Mouse (Mus musculus): ENCODE measurements around the gene Sprr2f. TPM values are rescaled to one million over a fixed set of nuclear protein-coding genes. Genes with fewer than 3 reads are reported as not detected.
A peak's percentile ranks its signal among the peaks of the same experiment; 100 is the strongest.

Gene Sprr2f
- not detected for polyA plus RNA-seq (2021)

DNA sequence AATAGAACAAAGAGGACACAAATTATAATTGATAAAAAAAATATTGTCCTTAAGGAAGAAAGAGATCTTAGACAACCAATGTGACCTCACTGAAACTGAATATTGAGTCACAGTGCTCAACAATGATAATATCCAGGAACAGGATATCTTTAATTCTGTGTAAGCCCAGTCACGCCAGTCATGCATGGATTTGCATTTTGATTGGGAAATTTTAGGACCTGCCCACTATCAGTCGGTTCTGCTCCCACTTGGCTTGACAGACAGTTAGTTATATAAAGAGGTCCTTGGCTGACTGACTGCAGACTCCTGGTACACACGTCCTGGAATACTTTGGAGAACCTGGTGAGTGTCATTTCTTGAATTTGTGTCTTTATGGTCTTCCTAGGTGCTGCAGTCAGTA lies at the start of gene Sprr2f:
TSS of gene Sprr2f (plus strand) at position 301 of the 400 bp plus-strand sequence.
- no peak for DNase-seq (ENCODE audit: low read depth, low spot score)
- TF ChIP-seq CTCF (IDR thresholded peaks at IDR 0.05): no peak
- ChIA-PET POLR2A (no interaction called here), CTCF (no interaction called here)
- no peak for ATAC-seq
- in situ Hi-C loops (cut with MboI; ENCODE audit: low pct_unique_long_range_greater_than_20kb): no loop called here
- no peaks in the 10 kb centered on the region for H3K27me3 ChIP-seq

DNA sequence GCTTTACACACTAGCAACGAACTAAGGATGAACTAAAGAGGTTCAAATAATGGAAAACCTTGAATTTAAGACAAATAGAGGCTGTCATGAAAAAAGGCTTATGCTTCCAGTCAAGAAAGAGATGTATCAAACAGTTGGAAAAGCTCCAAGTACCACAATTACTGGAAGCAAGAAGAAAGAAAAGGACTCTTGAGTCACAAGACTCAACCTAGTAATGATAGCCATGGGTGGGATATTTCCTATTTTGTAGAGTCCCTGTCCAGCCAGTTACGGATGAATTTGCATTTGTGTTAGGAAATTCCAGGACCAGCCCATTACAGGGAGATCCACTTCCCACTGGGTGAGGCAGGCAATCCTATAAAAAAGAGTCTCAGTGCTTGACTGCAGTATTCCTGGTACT lies 48.7 kb upstream of the Sprr2f start, which contains the start of gene Sprr2b:
TSS of gene Sprr2b (plus strand) at position 301 of the 400 bp plus-strand sequence.
- ChIA-PET POLR2A (no interaction called here), CTCF (no interaction called here)
- TF ChIP-seq CTCF (IDR thresholded peaks at IDR 0.05): no peak
- in situ Hi-C loops (cut with MboI; ENCODE audit: low pct_unique_long_range_greater_than_20kb): no loop called here
- DNase-seq (ENCODE audit: low read depth, low spot score) (no peak), ATAC-seq (no peak)
- no peaks in the 10 kb centered on the region for H3K27me3 ChIP-seq

- TF ChIP-seq CTCF (IDR thresholded peaks at IDR 0.05): no peak
- ChIA-PET POLR2A (no interaction called here), CTCF (no interaction called here)
- no peak for ATAC-seq
- no peak for DNase-seq (ENCODE audit: low read depth, low spot score)
- in situ Hi-C loops (cut with MboI; ENCODE audit: low pct_unique_long_range_greater_than_20kb): no loop called here
- H3K27me3 ChIP-seq: no peaks in the 10 kb centered on the region
Observed at GRCm38 (mm10) chr3:92317384-92317783, 47.6 kb upstream of the Sprr2f start.

DNA sequence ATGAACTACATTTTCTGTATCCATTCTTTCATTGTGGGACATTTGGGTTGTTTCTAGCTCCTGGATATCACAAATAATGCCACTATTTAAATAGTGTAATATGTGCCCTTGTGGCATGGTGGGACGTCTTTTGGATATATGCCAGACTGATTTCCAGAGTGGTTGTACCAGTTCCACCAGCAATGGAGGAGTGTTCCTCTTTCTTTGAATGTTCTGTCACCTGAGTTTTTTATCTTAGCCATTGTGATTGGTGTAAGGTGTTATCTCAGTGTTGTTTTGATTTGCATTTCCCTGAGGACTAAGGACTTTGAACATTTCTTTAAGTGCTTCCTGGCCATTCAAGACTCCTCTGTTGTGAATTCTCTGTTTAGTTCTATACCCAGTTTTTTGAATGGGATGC lies 28.7 kb upstream of the Sprr2f start:
- ChIA-PET CTCF (no interaction called here), POLR2A (no interaction called here)
- in situ Hi-C loops (cut with MboI; ENCODE audit: low pct_unique_long_range_greater_than_20kb): no loop called here
- no peak for TF ChIP-seq CTCF (IDR thresholded peaks at IDR 0.05)
- no peak for ATAC-seq
- no peak for DNase-seq (ENCODE audit: low read depth, low spot score)
- H3K27me3 ChIP-seq: no peaks in the 10 kb centered on the region

GRCm38 (mm10) chr3:92338840-92339239 lies 26.1 kb upstream of the Sprr2f start, which contains the start of gene Sprr2d:
TSS of gene Sprr2d (plus strand) at chr3:92339140.
- ATAC-seq (no peak), DNase-seq (ENCODE audit: low read depth, low spot score) (no peak)
- ChIA-PET CTCF (interaction anchor here (1.6 kb wide), 1 partner anchor 22 kb away, joined by 3 read pairs; no protein-coding TSS in a partner anchor), POLR2A (no interaction called here)
- no peak for TF ChIP-seq CTCF (IDR thresholded peaks at IDR 0.05)
- in situ Hi-C loops (cut with MboI; ENCODE audit: low pct_unique_long_range_greater_than_20kb): no loop called here
- H3K27me3 ChIP-seq: no peaks in the 10 kb centered on the region

GRCm38 (mm10) chr3:92351843-92352242 lies 13.1 kb upstream of the Sprr2f start, which contains the start of gene Sprr2e:
TSS of gene Sprr2e (plus strand) at chr3:92352143.
- DNase-seq (ENCODE audit: low read depth, low spot score) (no peak), ATAC-seq (no peak)
- TF ChIP-seq CTCF (IDR thresholded peaks at IDR 0.05): no peak
- H3K27me3 ChIP-seq: no peaks in the 10 kb centered on the region
- CTCF ChIA-PET: interaction anchor here (0.8 kb wide), 1 partner anchor 9 kb away, joined by 3 read pairs; no protein-coding TSS in a partner anchor
- in situ Hi-C loops (cut with MboI; ENCODE audit: low pct_unique_long_range_greater_than_20kb): no loop called here
- POLR2A ChIA-PET: interaction anchor here (0.5 kb wide), 1 partner anchor 11 kb away, joined by 3 read pairs; no protein-coding TSS in a partner anchor

DNA sequence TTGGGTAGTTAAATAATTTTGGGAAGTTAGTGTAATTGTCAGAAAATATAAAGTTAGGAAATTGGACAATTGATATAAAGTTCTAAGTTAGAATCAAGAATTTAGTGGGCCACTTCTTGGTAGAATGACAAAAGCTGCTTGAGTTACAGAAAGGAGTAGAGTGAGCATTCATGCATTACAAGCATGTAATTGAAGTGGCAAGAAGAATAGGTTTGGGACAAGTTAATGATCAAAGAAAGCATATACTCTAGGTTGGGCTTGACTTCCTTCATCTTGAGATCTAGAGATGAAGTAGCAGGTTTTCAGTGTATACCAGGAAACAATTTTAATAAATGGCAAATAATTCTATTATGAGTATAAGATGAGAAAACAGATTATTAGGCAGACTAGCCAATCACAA lies 3.4 kb upstream of the Sprr2f start:
- DNase-seq (ENCODE audit: low read depth, low spot score) (no peak), ATAC-seq (no peak)
- CTCF ChIA-PET: interaction anchor here (1.1 to 1.4 kb wide), 2 partner anchors 23 to 27 kb away, joined by 3 read pairs; partner anchors contain the start of gene Sprr2d
- in situ Hi-C loops (cut with MboI; ENCODE audit: low pct_unique_long_range_greater_than_20kb): no loop called here
- TF ChIP-seq CTCF (IDR thresholded peaks at IDR 0.05): no peak
- POLR2A ChIA-PET: no interaction called here
- H3K27me3 ChIP-seq: no peaks in the 10 kb centered on the region

GRCm38 (mm10) chr3:92373613-92374012 lies 8.6 kb downstream of the Sprr2f start:
- in situ Hi-C loops (cut with MboI; ENCODE audit: low pct_unique_long_range_greater_than_20kb): no loop called here
- peak; percentile 20 for DNase-seq (ENCODE audit: low read depth, low spot score)
- ChIA-PET CTCF (no interaction called here), POLR2A (no interaction called here)
- ATAC-seq: peak; percentile 73
- TF ChIP-seq CTCF (IDR thresholded peaks at IDR 0.05): no peak
- H3K27me3 ChIP-seq: no peaks in the 10 kb centered on the region

DNA sequence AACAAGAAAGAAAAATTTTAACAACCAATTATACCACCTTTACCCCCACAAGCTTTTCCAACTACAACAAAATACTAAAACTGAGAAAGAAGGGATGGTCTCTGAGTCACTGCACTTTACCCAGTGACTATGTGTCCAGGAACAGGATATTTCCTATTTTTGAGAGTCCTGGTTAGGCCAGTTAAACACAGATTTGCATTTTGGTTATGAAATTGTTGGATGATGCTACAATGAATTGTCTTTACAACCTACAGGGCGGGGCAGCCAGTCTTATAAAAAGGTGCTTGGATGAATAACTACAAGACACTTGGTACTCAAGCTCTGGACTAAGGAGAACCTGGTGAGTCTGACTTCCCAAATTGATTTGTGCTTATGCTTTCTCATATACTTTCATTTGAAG lies 20.4 kb downstream of the Sprr2f start, which contains the start of gene Sprr2h:
TSS of gene Sprr2h (plus strand) at position 301 of the 400 bp plus-strand sequence.
- in situ Hi-C loops (cut with MboI; ENCODE audit: low pct_unique_long_range_greater_than_20kb): no loop called here
- CTCF ChIA-PET: no interaction called here
- no peak for DNase-seq (ENCODE audit: low read depth, low spot score)
- POLR2A ChIA-PET: no interaction called here
- no peak for TF ChIP-seq CTCF (IDR thresholded peaks at IDR 0.05)
- H3K27me3 ChIP-seq: no peaks in the 10 kb centered on the region
- ATAC-seq: no peak

DNA sequence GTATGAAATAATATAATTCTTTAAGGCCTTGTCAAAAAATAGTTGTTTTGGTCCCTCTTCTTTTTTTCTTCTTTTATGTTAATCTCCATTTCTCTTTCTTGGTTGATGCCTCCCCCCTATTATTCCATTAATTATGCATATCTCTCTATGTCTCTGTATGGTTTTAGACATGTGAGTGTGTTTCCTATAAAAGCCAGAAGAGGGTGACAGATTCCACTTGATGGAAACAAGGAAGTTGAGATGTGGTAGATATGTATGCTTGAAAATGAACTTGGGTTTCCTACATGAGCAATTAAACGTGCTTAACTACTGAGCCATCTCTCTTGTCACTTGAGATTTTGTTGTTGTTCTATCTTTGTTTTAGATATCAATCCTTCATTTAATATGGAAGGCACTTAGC lies 29.3 kb downstream of the Sprr2f start:
- POLR2A ChIA-PET: no interaction called here
- DNase-seq (ENCODE audit: low read depth, low spot score) (peak; percentile 7), ATAC-seq (peak; percentile 54)
- peak; percentile 61 for TF ChIP-seq CTCF (IDR thresholded peaks at IDR 0.05)
- CTCF ChIA-PET: interaction anchor here (0.9 to 5.4 kb wide), 6 partner anchors 109 to 245 kb away, joined by 3 to 25 read pairs (median 4); no protein-coding TSS in a partner anchor
- peaks cover 5% of the 10 kb centered on the region for H3K27me3 ChIP-seq
- in situ Hi-C loops (cut with MboI; ENCODE audit: low pct_unique_long_range_greater_than_20kb): no loop called here

- CTCF ChIA-PET: no interaction called here
- DNase-seq (ENCODE audit: low read depth, low spot score) (no peak), ATAC-seq (no peak)
- POLR2A ChIA-PET: no interaction called here
- TF ChIP-seq CTCF (IDR thresholded peaks at IDR 0.05): no peak
- in situ Hi-C loops (cut with MboI; ENCODE audit: low pct_unique_long_range_greater_than_20kb): no loop called here
- H3K27me3 ChIP-seq: peaks cover 20% of the 10 kb centered on the region
Observed at GRCm38 (mm10) chr3:92407691-92408090, 42.7 kb downstream of the Sprr2f start, which contains the start of gene Sprr2i. TSS of gene Sprr2i (plus strand) at chr3:92407991.

Other genes starting within 250 kb of the Sprr2f start
- not detected for gene Prr9, start 241.2 kb upstream of the Sprr2f start, polyA plus RNA-seq (2021)
- gene Lelp1, start 222.4 kb upstream of the Sprr2f start, polyA plus RNA-seq (2021): not detected
- not detected for gene Sprr2a1, start 149.4 kb upstream of the Sprr2f start, polyA plus RNA-seq (2021)
- 0.19 TPM for gene Sprr2a2, start 149.3 kb upstream of the Sprr2f start, polyA plus RNA-seq (2021)
- not detected for gene Sprr2a3, start 79.8 kb upstream of the Sprr2f start, polyA plus RNA-seq (2021)
- gene Sprr2b, start 48.6 kb upstream of the Sprr2f start, polyA plus RNA-seq (2021): not detected
- gene Sprr2d, start 26.0 kb upstream of the Sprr2f start, polyA plus RNA-seq (2021): not detected
- not detected for gene Sprr2e, start 13.0 kb upstream of the Sprr2f start, polyA plus RNA-seq (2021)
- gene Sprr2h, start 20.5 kb downstream of the Sprr2f start, polyA plus RNA-seq (2021): not detected
- not detected for gene Sprr2i, start 42.8 kb downstream of the Sprr2f start, polyA plus RNA-seq (2021)
- not detected for gene Sprr2j-ps, start 52.9 kb downstream of the Sprr2f start, polyA plus RNA-seq (2021)
- gene Gm9774, start 64.2 kb downstream of the Sprr2f start, polyA plus RNA-seq (2021): 11.3 TPM
- not detected for gene Sprr2k, start 67.4 kb downstream of the Sprr2f start, polyA plus RNA-seq (2021)
- 0.19 TPM for gene Sprr1b, start 73.6 kb downstream of the Sprr2f start, polyA plus RNA-seq (2021)
- gene Sprr3, start 93.5 kb downstream of the Sprr2f start, polyA plus RNA-seq (2021): not detected
- gene Sprr1a, start 120.7 kb downstream of the Sprr2f start, polyA plus RNA-seq (2021): 14.1 TPM
- not detected for gene Sprr4, start 135.3 kb downstream of the Sprr2f start, polyA plus RNA-seq (2021)
- gene 2310046K23Rik, start 169.3 kb downstream of the Sprr2f start, polyA plus RNA-seq (2021): not detected
- gene Ivl, start 208.5 kb downstream of the Sprr2f start, polyA plus RNA-seq (2021): not detected
- gene Smcp, start 223.8 kb downstream of the Sprr2f start, polyA plus RNA-seq (2021): not detected
- not detected for gene 2210017I01Rik, start 242.3 kb downstream of the Sprr2f start, polyA plus RNA-seq (2021)